ENCODE assay signal across 24 mouse cellular contexts in genomic region chr7:113626734-113627133, GRCm38 (mm10).
DNase-seq lines count a peak whose midpoint lies in the region; ATAC-seq and TF ChIP-seq lines count a peak whose summit lies in the region.
"Had no signal": no experiment of that assay in that cellular context is flagged by ENCODE, and none has a peak within 500 bp of the region (broad histone marks: within the 10 kb centered on the region; RNA-seq: fewer than 3 reads in every experiment).

No protein-coding gene starts in this region.

- H3K27ac ChIP-seq in heart, embryonic 10.5 days: peak overlapping the region; percentile 36; the same call in 1 of the 2 replicates
- H3K27ac ChIP-seq in heart, embryonic 13.5 days (replicated peaks): peak overlapping the region; percentile 73
- H3K27ac ChIP-seq in heart, embryonic 15.5 days: peak overlapping the region; percentile 62
- peak overlapping the region; percentile 35; the same call in 1 of the 2 replicates for H3K27ac ChIP-seq in heart, postnatal 0 days (ENCODE audit: low read depth)
- H3K27ac ChIP-seq: embryonic facial prominence, embryonic 13.5 days; embryonic facial prominence, embryonic 15.5 days; forebrain, embryonic 10.5 days; forebrain, embryonic 12.5 days had no signal

- TF ChIP-seq EP300 in heart, postnatal 0 days (IDR thresholded peaks at IDR 0.05; ENCODE audit: low read depth): 0 out of 2 replicates have a peak, but pooled peaks have one; percentile 34

- no peak for DNase-seq in heart, embryonic 10.5 days (ENCODE audit: low spot score)
- no peak for DNase-seq in heart, postnatal 14 days
- no peak for DNase-seq in heart, adult 11 months
- DNase-seq in heart, adult 9 months (ENCODE audit: low spot score in 2 of 2): no peak
- peak; percentile 27 for DNase-seq in heart, postnatal 0 days (ENCODE audit: low spot score)
- DNase-seq in heart, adult 8-10 months (ENCODE audit: low spot score): no peak
- DNase-seq: adrenal gland, adult 2 months; adrenal gland, postnatal 10 days; adrenal gland, postnatal 25 days; cerebellum, adult 11 months; cerebellum, adult 18-20 months; cerebellum, adult 8-10 months; cerebellum, adult 9-11 months; cerebellum, postnatal 14 days; cerebellum, postnatal 36 days; embryo, embryonic 11 days had no signal

- intact Hi-C loops in heart, postnatal 14 days (cut with DNase I): no loop called here

- no peaks in the 10 kb centered on the region for H3K27me3 ChIP-seq in heart, embryonic 10.5 days (ENCODE audit: insufficient read depth, poor library complexity, severe bottlenecking)
- H3K27me3 ChIP-seq in heart, embryonic 13.5 days (replicated peaks): no peaks in the 10 kb centered on the region
- no peaks in the 10 kb centered on the region for H3K27me3 ChIP-seq in heart, embryonic 15.5 days
- no peaks in the 10 kb centered on the region for H3K27me3 ChIP-seq in heart, postnatal 0 days (ENCODE audit: control insufficient read depth, insufficient read depth, low read length)
- H3K27me3 ChIP-seq: embryonic facial prominence, embryonic 13.5 days; embryonic facial prominence, embryonic 15.5 days; forebrain, embryonic 12.5 days had no signal

- TF ChIP-seq CTCF in heart, postnatal 0 days (IDR thresholded peaks at IDR 0.05; ENCODE audit: low read depth): no peak

- no peak overlapping the region for H3K4me3 ChIP-seq in heart, embryonic 10.5 days
- H3K4me3 ChIP-seq in heart, embryonic 13.5 days: no peak overlapping the region
- no peak overlapping the region for H3K4me3 ChIP-seq in heart, embryonic 15.5 days
- no peak overlapping the region for H3K4me3 ChIP-seq in heart, postnatal 0 days (ENCODE audit: low read depth, low read length)
- H3K4me3 ChIP-seq: embryonic facial prominence, embryonic 13.5 days; embryonic facial prominence, embryonic 15.5 days; erythroblast, embryonic 14.5 days; forebrain, embryonic 10.5 days; forebrain, embryonic 12.5 days had no signal

- peaks cover 8% of the 10 kb centered on the region; the same call in 1 of the 2 replicates for H3K4me1 ChIP-seq in heart, embryonic 10.5 days
- peaks cover 20% of the 10 kb centered on the region for H3K4me1 ChIP-seq in heart, embryonic 13.5 days
- H3K4me1 ChIP-seq in heart, embryonic 15.5 days (replicated peaks): peaks cover 11% of the 10 kb centered on the region
- H3K4me1 ChIP-seq in heart, postnatal 0 days (ENCODE audit: control insufficient read depth, insufficient read depth): peaks cover 31% of the 10 kb centered on the region
- H3K4me1 ChIP-seq: embryonic facial prominence, embryonic 13.5 days; embryonic facial prominence, embryonic 15.5 days; forebrain, embryonic 10.5 days; forebrain, embryonic 12.5 days had no signal

- no peaks in the 10 kb centered on the region for H3K9me3 ChIP-seq in heart, embryonic 10.5 days
- no peaks in the 10 kb centered on the region for H3K9me3 ChIP-seq in heart, embryonic 13.5 days
- H3K9me3 ChIP-seq in heart, embryonic 15.5 days (replicated peaks): no peaks in the 10 kb centered on the region
- H3K9me3 ChIP-seq in heart, postnatal 0 days (replicated peaks; ENCODE audit: control insufficient read depth, low read length): no peaks in the 10 kb centered on the region
- H3K9me3 ChIP-seq: embryonic facial prominence, embryonic 13.5 days; embryonic facial prominence, embryonic 15.5 days; forebrain, embryonic 10.5 days; forebrain, embryonic 12.5 days had no signal

- H3K36me3 ChIP-seq in heart, embryonic 10.5 days: no peaks in the 10 kb centered on the region
- no peaks in the 10 kb centered on the region for H3K36me3 ChIP-seq in heart, embryonic 13.5 days
- H3K36me3 ChIP-seq in heart, embryonic 15.5 days: no peaks in the 10 kb centered on the region
- H3K36me3 ChIP-seq in heart, postnatal 0 days (replicated peaks; ENCODE audit: control insufficient read depth, insufficient read depth, low read length): no peaks in the 10 kb centered on the region
- H3K36me3 ChIP-seq: embryonic facial prominence, embryonic 13.5 days; embryonic facial prominence, embryonic 15.5 days; forebrain, embryonic 10.5 days; forebrain, embryonic 12.5 days had no signal

- ATAC-seq in heart, embryonic 13.5 days (ENCODE audit: extremely low read depth, insufficient number of reproducible peaks, low FRiP score, low TSS enrichment): peak; percentile 8; the same call in 1 of the 2 replicates
- peak; percentile 76 for ATAC-seq in heart, embryonic 15.5 days (replicated peaks; ENCODE audit: insufficient number of reproducible peaks, insufficient read depth, low FRiP score, low read depth)
- peak; percentile 78 for ATAC-seq in heart, postnatal 0 days (ENCODE audit: insufficient read depth, low read depth)
- ATAC-seq: forebrain, embryonic 14.5 days had no signal

- H3K4me2 ChIP-seq in heart, embryonic 13.5 days: no peak overlapping the region
- no peak overlapping the region for H3K4me2 ChIP-seq in heart, embryonic 15.5 days
- H3K4me2 ChIP-seq in heart, postnatal 0 days (ENCODE audit: low read depth, low read length): no peak overlapping the region
- H3K4me2 ChIP-seq: embryonic facial prominence, embryonic 13.5 days; embryonic facial prominence, embryonic 15.5 days; forebrain, embryonic 12.5 days had no signal

- no peak overlapping the region for H3K9ac ChIP-seq in heart, embryonic 13.5 days
- H3K9ac ChIP-seq in heart, embryonic 15.5 days: no peak overlapping the region
- H3K9ac ChIP-seq in heart, postnatal 0 days (replicated peaks; ENCODE audit: low read depth, low read length): no peak overlapping the region
- H3K9ac ChIP-seq: embryonic facial prominence, embryonic 13.5 days; embryonic facial prominence, embryonic 15.5 days; forebrain, embryonic 12.5 days had no signal

Comparison
In these comparisons a context has a peak if more than half of its experiments do, and no peak if none do; other contexts are left out.
1. ATAC-seq: peak in every context shown above with its lines; median percentile 78 in heart, postnatal 0 days; 76 in heart, embryonic 15.5 days; 8 in heart, embryonic 13.5 days.